Mouse (Mus musculus) small intestine, adult 2 months (tissue): ENCODE measurements around the gene Clic1.

Experiments used
- CTCF ChIP-seq: fragments of 200-500 bp; IDR thresholded peaks from 2 replicates; pipeline ENCODE4 v1.5.1; 2012; ENCODE audit warnings: low read depth, mild to moderate bottlenecking, control low read depth, inconsistent platforms, low read length, moderate library complexity, mixed read lengths; ENCODE audit not compliant: insufficient replicate concordance, insufficient read length; ENCODE audit errors: extremely low read depth
- POLR2A ChIP-seq: fragments of 200-500 bp; IDR thresholded peaks from 2 replicates; pipeline ENCODE4 v1.6.1; 2012; ENCODE audit warnings: low read depth, mild to moderate bottlenecking, control low read depth, inconsistent platforms, low read length, moderate library complexity

GRCm38 (mm10) chr17:35101161-35101560, 51.4 kb downstream of the Clic1 start:
- TF ChIP-seq POLR2A: no peak
- TF ChIP-seq CTCF: no peak
